Mouse (Mus musculus): ENCODE measurements around the gene Supt4a. TPM values are rescaled to one million over a fixed set of nuclear protein-coding genes. Genes with fewer than 3 reads are reported as not detected.

Gene Supt4a
- 100 to 1,000 TPM; 432 to 452 TPM for polyA plus RNA-seq (2017; shearing (Covaris generic))

GRCm38 (mm10) chr11:87737175-87737740 is at the start of gene Supt4a:
Supt4a (plus strand) TSS chr11:87737552.

GRCm38 (mm10) chr11:87760301-87761081 is 23.1 kb downstream of the Supt4a start, which contains the start of gene Tspoap1:
Tspoap1 (plus strand) TSS chr11:87760541.

Other genes with a start within 250 kb of the Supt4a start
- not detected for gene Gm11492, start 170.9 kb upstream of the Supt4a start, polyA plus RNA-seq (2017; shearing (Covaris generic))
- gene Sept4, start 168.6 kb upstream of the Supt4a start, polyA plus RNA-seq (2017; shearing (Covaris generic)), result 1 to 10 TPM; 2.2 to 3.5 TPM
- 10 to 100 TPM; 16.8 to 21.8 TPM for gene Mtmr4, start 145.4 kb upstream of the Supt4a start, polyA plus RNA-seq (2017; shearing (Covaris generic))
- gene Hsf5, start 120.4 kb upstream of the Supt4a start, polyA plus RNA-seq (2017; shearing (Covaris generic)), result under 1 TPM in 1 of 2 experiments, not detected in 1; 0.05 TPM
- gene Rnf43, start 74.8 kb upstream of the Supt4a start, polyA plus RNA-seq (2017; shearing (Covaris generic)), result 10 to 100 TPM; 29.4 to 32.4 TPM
- gene Tspoap1, start 23.0 kb downstream of the Supt4a start, polyA plus RNA-seq (2017; shearing (Covaris generic)), result 1 to 10 TPM; 4.0 to 5.3 TPM
- gene Mpo, start 56.0 kb downstream of the Supt4a start, polyA plus RNA-seq (2017; shearing (Covaris generic)), result under 1 TPM in 1 of 2 experiments, not detected in 1; 0.39 TPM
- gene Lpo, start 90.7 kb downstream of the Supt4a start, polyA plus RNA-seq (2017; shearing (Covaris generic)), result under 1 TPM in 1 of 2 experiments, not detected in 1; 0.38 TPM
- 10 to 100 TPM in 1 of 2 experiments, 1 to 10 TPM in 1; 6.7 to 10.7 TPM for gene Mks1, start 115.7 kb downstream of the Supt4a start, polyA plus RNA-seq (2017; shearing (Covaris generic))
- gene Epx, start 138.0 kb downstream of the Supt4a start, polyA plus RNA-seq (2017; shearing (Covaris generic)), result under 1 TPM in 1 of 2 experiments, not detected in 1; 0.87 TPM
- gene Olfr462, start 154.7 kb downstream of the Supt4a start, polyA plus RNA-seq (2017; shearing (Covaris generic)), result under 1 TPM in 1 of 2 experiments, not detected in 1; 0.04 TPM
- gene Olfr463, start 159.8 kb downstream of the Supt4a start, polyA plus RNA-seq (2017; shearing (Covaris generic)), result under 1 TPM in 1 of 2 experiments, not detected in 1; 0.34 TPM
- gene Olfr464, start 183.4 kb downstream of the Supt4a start, polyA plus RNA-seq (2017; shearing (Covaris generic)), result not detected
- 10 to 100 TPM; 15.7 to 18.4 TPM for gene Dynll2, start 250.0 kb downstream of the Supt4a start, polyA plus RNA-seq (2017; shearing (Covaris generic))

Measured in activated CD4-positive, CD25-positive, alpha-beta regulatory T cell (primary cell).